Mouse (Mus musculus): ENCODE results near the gene Actn1. TPM values are rescaled to one million over a fixed set of nuclear protein-coding genes. Genes with fewer than 3 reads are reported as not detected.

The Actn1 gene
- polyA plus RNA-seq, 1 experiment from 2014 or later: 35.2 TPM

DNA sequence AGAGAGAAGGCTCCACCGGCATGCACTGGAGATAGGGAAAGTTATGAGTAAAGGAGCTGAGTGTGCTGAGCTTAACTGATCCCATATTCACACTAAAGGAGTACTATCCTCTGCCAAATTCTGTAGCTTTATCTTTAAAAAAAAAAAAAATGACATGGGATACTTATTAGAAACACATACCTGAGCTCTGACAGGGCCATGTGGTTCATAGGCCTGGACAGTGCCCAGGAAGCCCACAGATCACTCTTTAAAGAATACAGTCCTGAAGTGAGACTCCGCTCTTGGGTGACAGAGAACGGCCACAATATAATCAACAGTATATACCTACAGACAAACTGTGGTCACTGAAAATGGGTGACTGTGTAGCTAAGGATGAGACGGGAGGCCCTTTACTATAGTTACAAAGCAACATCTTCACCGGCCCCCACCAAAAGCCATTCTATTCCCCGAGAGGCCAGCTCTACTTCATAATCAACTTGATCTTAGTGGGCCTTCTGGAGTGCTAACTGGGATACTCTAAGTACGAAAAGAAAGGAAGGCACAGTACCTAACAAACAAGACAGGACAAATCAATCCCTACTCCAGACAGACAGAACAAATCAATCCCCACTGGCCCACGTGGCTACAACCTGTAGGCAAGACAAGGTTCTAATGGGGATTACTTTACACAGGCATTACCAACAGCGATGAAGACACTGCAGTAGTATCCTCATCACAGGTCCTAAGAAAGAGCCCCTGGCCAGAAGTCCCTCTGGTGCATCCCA lies 27.9 kb downstream of the Actn1 start:
- H3K36me3 ChIP-seq: peaks cover 22% of the 10 kb centered on the region
- 68% methylated on average over 9 of the region's 9 CpGs for WGBS
- no peaks in the 10 kb centered on the region for H3K27me3 ChIP-seq
- H3K4me3 ChIP-seq: no peak overlapping the region
- peak overlapping the region; percentile 93; the same call in 1 of the 2 replicates for H3K27ac ChIP-seq
- H3K9me3 ChIP-seq: peaks cover 11% of the 10 kb centered on the region; the same call in 1 of the 2 replicates
- ATAC-seq (ENCODE audit: low FRiP score, low read depth): no peak
- H3K9ac ChIP-seq: no peak overlapping the region
- peaks cover 55% of the 10 kb centered on the region for H3K4me1 ChIP-seq
- peak overlapping the region; percentile 59 for H3K4me2 ChIP-seq (replicated peaks)

DNA sequence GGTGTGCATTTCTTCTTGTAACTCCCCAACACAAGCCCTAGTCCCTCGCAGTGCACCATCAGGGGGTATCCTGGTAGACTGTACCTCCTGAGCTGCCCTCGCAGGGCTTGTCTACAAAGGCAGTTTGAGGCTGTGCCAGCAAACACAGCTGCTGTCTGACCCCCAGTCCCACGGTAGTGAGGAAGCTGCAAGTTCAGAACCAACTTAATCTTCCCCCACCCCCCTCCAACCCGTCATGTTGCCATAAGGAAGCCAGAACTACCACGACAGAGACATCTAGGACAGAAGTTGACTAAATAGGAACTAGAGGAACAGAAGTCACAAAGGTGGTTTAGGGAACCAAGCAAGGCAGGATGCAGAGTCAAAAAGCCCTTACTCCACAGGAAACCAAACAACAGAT lies 28.9 kb downstream of the Actn1 start:
- peaks cover 22% of the 10 kb centered on the region for H3K36me3 ChIP-seq
- H3K4me2 ChIP-seq (replicated peaks): peak overlapping the region; percentile 59
- H3K9me3 ChIP-seq: peaks cover 11% of the 10 kb centered on the region; the same call in 1 of the 2 replicates
- H3K4me3 ChIP-seq: no peak overlapping the region
- 8% methylated on average over 5 of the region's 5 CpGs for WGBS
- no peak for ATAC-seq (ENCODE audit: low FRiP score, low read depth)
- H3K4me1 ChIP-seq: peaks cover 65% of the 10 kb centered on the region
- no peaks in the 10 kb centered on the region for H3K27me3 ChIP-seq
- peak overlapping the region; percentile 93 for H3K27ac ChIP-seq
- H3K9ac ChIP-seq: no peak overlapping the region

DNA sequence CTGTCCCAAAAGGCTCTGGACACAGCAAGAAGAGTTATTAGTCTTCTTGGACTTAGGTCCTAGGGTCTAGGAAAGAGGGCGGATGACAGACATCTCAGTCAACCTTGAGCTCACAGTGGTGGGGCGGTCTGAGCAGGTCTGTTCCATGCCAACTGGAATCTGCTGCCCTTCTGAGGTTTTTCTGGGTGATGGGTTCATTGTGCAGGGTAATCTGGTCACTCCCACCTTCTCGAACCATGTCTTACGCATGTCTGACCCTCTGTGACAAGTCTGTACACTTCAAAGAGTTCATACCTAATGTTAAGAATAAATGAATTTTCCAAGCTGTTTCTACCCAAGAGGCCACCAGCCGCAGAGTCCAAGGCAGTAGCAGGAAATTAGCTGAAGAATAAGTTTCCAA lies 29.3 kb downstream of the Actn1 start:
- Histone ChIP-seq H3K9me3 (peaks cover 11% of the 10 kb centered on the region; the same call in 1 of the 2 replicates), H3K27ac (peak overlapping the region; percentile 93), H3K4me2 (replicated peaks) (peak overlapping the region; percentile 59), H3K9ac (peak overlapping the region; percentile 2; the same call in 1 of the 2 replicates), H3K27me3 (no peaks in the 10 kb centered on the region), H3K4me3 (peak overlapping the region; percentile 10; the same call in 1 of the 2 replicates), H3K4me1 (peaks cover 69% of the 10 kb centered on the region), H3K36me3 (peaks cover 22% of the 10 kb centered on the region)
- ATAC-seq (ENCODE audit: low FRiP score, low read depth): no peak; the same call in 1 of the 2 replicates
- WGBS: 12% methylated on average over 5 of the region's 5 CpGs

DNA sequence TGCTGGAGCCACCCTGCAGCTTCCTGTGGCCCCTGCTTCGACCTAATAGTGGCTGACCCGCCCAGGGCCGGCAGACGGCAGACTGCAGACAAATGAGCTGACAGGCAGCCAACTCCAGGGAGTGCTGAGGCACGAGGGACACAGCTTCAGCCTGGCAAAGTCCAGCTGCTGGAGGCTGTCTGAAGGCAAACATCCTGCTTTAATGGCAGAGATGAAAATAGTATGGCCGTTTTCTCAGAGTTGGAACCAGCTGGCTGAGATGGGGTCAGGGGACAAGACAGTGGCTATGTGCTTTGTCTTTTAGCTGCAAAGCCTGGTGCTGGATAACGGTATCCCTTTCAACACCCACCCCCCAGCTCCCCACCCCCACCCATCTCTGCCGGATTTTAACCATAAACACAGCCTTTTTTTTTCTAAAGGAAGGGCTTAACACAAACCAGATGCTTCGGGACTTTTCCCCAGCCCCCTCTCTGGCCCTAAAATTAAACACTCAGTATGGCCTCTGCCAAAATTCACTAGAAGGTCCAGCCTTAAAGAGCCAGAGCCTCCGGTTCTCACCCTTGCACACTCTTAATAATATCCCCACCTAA lies 30.0 kb downstream of the Actn1 start:
- H3K4me2 ChIP-seq (replicated peaks): peak overlapping the region; percentile 59
- H3K9ac ChIP-seq: peak overlapping the region; percentile 8
- peak overlapping the region; percentile 10 for H3K4me3 ChIP-seq
- no peaks in the 10 kb centered on the region for H3K27me3 ChIP-seq
- H3K9me3 ChIP-seq: peaks cover 11% of the 10 kb centered on the region; the same call in 1 of the 2 replicates
- H3K36me3 ChIP-seq: peaks cover 16% of the 10 kb centered on the region
- H3K27ac ChIP-seq: peak overlapping the region; percentile 93
- peak; percentile 84 for ATAC-seq (ENCODE audit: low FRiP score, low read depth)
- H3K4me1 ChIP-seq: peaks cover 75% of the 10 kb centered on the region
- under 1% methylated on average over 10 of the region's 10 CpGs for WGBS

DNA sequence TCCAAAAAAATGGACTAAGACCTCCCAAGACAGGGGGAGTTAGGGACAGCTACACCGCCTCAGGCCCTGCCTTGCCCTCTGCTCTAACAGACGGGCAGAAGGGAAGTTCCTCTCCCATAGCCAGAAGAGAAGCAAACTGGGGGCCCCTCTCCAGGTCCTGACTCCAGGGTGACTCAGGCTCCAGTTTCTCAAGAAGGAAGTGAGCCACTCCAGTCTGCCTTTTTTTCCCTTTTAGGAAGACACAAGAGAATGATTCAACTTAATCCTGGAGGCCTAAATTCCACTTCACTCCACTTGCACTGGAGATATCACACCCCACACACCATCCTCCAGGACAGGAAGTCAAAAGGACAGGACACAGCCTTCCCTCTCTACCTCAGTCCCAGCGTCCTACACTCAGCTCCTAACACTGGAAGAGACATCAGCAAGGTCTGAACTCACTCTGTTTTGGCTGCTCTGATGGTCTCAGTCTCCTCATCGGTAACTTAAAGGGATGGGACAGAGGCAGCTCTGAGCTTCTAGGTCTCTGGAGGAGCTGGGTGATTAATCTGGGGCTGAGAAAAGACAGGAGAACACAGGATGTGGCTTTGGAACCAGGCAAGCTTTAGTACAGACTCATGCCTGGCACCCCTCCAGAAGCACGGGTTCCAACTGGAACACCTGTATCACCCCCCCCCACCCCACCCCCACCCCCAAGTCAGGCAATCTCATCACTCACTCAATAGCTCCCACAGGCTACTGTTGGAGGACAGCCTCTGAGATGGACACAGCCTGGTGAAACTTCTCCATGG lies 31.0 kb downstream of the Actn1 start:
- Histone ChIP-seq H3K9me3 (peaks cover 6% of the 10 kb centered on the region; the same call in 1 of the 2 replicates), H3K9ac (no peak overlapping the region), H3K27ac (peak overlapping the region; percentile 93), H3K4me2 (replicated peaks) (peak overlapping the region; percentile 59), H3K4me1 (peaks cover 84% of the 10 kb centered on the region), H3K4me3 (0 out of 2 replicates have a peak overlapping the region, but pooled peaks have one; percentile 10), H3K27me3 (no peaks in the 10 kb centered on the region), H3K36me3 (peaks cover 7% of the 10 kb centered on the region)
- no peak for ATAC-seq (ENCODE audit: low FRiP score, low read depth)
- WGBS: 26% methylated on average over 5 of the region's 5 CpGs

DNA sequence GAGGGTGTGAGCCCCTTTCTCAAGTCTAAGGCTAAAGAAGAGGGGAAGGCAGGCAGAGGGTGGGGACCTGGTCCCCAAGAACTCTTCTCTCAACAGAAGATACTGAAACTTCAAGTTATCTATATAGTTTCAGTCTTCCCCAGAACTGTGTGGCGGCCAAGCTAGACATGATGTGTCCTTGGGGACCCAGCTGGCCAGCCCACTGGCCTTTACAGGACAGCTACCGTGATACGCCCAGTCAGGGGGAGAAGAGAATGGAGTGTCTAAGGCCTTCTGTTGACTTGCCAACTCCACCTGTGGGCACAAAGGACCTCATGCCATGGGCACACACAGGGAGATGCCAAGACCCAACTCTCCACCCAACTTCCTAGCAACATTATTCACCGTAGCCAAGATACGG lies 31.8 kb downstream of the Actn1 start:
- Histone ChIP-seq H3K9ac (no peak overlapping the region), H3K36me3 (no peaks in the 10 kb centered on the region), H3K4me1 (peaks cover 93% of the 10 kb centered on the region), H3K27me3 (no peaks in the 10 kb centered on the region), H3K9me3 (no peaks in the 10 kb centered on the region), H3K4me2 (replicated peaks) (0 out of 2 replicates have a peak overlapping the region, but pooled peaks have one; percentile 17), H3K27ac (peak overlapping the region; percentile 93; the same call in 1 of the 2 replicates), H3K4me3 (no peak overlapping the region)
- 82% methylated on average over 5 of the region's 5 CpGs for WGBS
- ATAC-seq (ENCODE audit: low FRiP score, low read depth): no peak

DNA sequence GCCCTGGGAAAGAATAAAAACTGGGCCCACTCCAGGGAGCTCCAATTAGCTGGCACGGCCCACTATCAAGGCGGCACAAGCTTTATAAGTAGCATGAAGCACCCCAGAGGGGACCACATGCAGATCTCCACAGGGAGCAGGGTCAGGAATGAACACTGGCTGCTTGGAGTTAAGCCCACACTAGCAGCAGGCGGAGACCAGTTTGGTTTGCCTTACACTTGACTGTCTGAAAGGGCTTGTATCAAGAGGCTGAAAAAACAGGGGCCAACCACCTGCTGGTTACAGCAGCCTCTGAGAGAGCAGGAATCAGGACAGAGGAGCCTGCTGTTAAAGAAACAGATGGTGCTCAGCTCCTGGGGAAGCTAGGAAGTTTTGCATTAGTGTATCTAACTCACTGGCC lies 32.3 kb downstream of the Actn1 start:
- H3K9me3 ChIP-seq: no peaks in the 10 kb centered on the region
- ATAC-seq (ENCODE audit: low FRiP score, low read depth): peak; percentile 42
- H3K36me3 ChIP-seq: no peaks in the 10 kb centered on the region
- peak overlapping the region; percentile 93; the same call in 1 of the 2 replicates for H3K27ac ChIP-seq
- no peaks in the 10 kb centered on the region for H3K27me3 ChIP-seq
- 12% methylated on average over 3 of the region's 3 CpGs for WGBS
- H3K4me3 ChIP-seq: no peak overlapping the region
- H3K9ac ChIP-seq: no peak overlapping the region
- H3K4me2 ChIP-seq (replicated peaks): no peak overlapping the region
- H3K4me1 ChIP-seq: peaks cover 98% of the 10 kb centered on the region

DNA sequence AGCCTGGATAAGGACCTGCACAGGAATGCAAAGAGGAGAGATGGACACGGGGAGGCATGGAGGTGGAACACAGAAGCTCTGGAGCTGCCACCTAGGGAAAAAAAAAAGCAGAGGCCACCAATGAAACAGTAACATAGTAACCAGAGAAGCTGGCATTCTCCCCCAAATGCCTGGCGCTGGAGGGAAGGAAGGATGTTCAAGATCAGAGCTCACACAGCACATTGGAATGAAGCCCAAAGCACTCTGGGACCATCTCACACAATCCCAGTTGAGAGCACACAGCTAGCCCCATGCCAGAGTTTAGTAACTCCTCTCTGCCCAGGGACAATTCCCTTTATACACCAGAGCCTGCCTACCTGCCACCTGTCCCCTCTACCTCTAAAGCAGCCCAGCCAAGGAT lies 34.1 kb downstream of the Actn1 start:
- no peaks in the 10 kb centered on the region for H3K27me3 ChIP-seq
- H3K4me3 ChIP-seq: no peak overlapping the region
- WGBS: 66% methylated on average over 2 of the region's 2 CpGs
- H3K36me3 ChIP-seq: no peaks in the 10 kb centered on the region
- no peak overlapping the region; the same call in 1 of the 2 replicates for H3K9ac ChIP-seq
- no peak for ATAC-seq (ENCODE audit: low FRiP score, low read depth)
- H3K4me1 ChIP-seq: peaks cover 89% of the 10 kb centered on the region
- no peaks in the 10 kb centered on the region for H3K9me3 ChIP-seq
- no peak overlapping the region for H3K4me2 ChIP-seq (replicated peaks)
- no peak overlapping the region for H3K27ac ChIP-seq

DNA sequence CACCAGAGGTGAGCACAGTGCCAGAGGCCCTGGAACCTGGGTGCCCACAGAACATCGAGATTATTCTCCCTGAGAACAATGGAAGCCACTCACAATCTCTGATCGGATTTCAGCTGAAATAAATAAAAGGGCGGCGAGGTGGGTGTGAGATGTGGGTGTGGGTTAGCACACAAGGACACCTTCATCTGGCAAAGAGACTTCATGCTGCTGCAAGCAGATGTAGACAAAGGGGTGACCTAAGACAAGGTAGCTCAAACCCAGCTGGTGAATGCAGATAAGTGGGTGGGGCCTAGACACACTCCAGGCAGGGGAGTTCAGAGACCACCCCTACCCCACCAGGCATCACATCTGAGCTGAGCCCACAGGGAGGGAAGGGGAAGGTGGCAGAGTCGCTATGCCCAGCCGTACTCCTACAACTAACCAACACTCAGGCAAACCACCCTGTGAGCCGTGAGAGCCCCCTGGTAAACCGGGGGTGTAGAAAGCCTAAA lies 35.9 kb downstream of the Actn1 start:
- Histone ChIP-seq H3K4me2 (replicated peaks) (peak overlapping the region; percentile 12; the same call in 1 of the 2 replicates), H3K9me3 (no peaks in the 10 kb centered on the region), H3K27me3 (no peaks in the 10 kb centered on the region), H3K9ac (peak overlapping the region; percentile 35; the same call in 1 of the 2 replicates), H3K4me1 (peaks cover 86% of the 10 kb centered on the region), H3K27ac (peak overlapping the region; percentile 58; the same call in 1 of the 2 replicates), H3K36me3 (no peaks in the 10 kb centered on the region), H3K4me3 (no peak overlapping the region)
- WGBS: 46% methylated on average over 8 of the region's 8 CpGs
- ATAC-seq (ENCODE audit: low FRiP score, low read depth): no peak

DNA sequence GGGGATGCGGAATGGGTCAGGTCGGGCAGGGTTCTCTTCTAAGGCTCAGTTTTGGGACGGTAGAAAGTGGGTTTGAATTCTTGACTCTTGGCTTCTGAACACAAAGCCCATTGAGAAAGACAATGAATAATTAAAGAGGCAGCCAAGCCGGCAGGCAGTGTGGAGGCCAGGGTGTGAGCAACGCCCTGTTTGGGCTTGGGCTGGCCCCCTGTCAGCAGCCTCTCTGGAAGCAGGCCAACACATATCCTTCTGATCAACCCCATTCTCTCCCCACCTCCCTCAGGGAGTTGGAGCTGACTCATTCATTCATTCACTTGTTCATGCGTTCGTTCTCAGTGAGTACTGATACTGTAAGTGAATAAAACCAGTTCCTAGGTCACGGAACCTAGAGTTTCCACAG lies 36.7 kb downstream of the Actn1 start:
- no peak for ATAC-seq (ENCODE audit: low FRiP score, low read depth)
- Histone ChIP-seq H3K27me3 (no peaks in the 10 kb centered on the region), H3K36me3 (no peaks in the 10 kb centered on the region), H3K4me3 (no peak overlapping the region), H3K9ac (peak overlapping the region; percentile 35; the same call in 1 of the 2 replicates), H3K4me1 (peaks cover 85% of the 10 kb centered on the region), H3K4me2 (replicated peaks) (peak overlapping the region; percentile 12; the same call in 1 of the 2 replicates), H3K27ac (peak overlapping the region; percentile 7; the same call in 1 of the 2 replicates), H3K9me3 (no peaks in the 10 kb centered on the region)
- WGBS: 44% methylated on average over 8 of the region's 8 CpGs

DNA sequence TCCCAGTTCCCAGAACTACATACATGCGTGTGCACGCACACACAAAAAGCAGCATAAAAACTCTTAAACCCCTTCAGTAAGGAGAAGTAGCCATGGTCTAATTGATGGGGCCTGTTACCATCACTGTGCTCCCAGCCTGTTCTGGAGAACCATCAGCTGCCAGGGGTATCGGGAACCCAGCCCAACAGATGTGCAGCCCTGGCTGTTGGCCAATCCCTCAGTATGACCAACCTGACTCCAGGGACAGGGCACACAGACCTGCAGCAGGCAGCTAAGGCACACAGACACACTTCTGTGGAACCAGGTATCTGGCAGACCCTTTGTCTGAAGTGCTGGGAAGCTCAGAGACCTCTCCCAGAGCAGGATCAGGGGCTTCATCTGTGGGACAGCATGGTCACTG lies 37.7 kb downstream of the Actn1 start:
- Histone ChIP-seq H3K9ac (no peak overlapping the region), H3K36me3 (no peaks in the 10 kb centered on the region), H3K9me3 (no peaks in the 10 kb centered on the region), H3K4me1 (peaks cover 85% of the 10 kb centered on the region), H3K27me3 (no peaks in the 10 kb centered on the region), H3K4me2 (replicated peaks) (no peak overlapping the region), H3K4me3 (no peak overlapping the region), H3K27ac (no peak overlapping the region)
- ATAC-seq (ENCODE audit: low FRiP score, low read depth): no peak
- 70% methylated on average over 3 of the region's 3 CpGs for WGBS

Data from limb, embryonic 13.5 days (tissue).